Mouse (Mus musculus) liver, embryonic 14.5 days (tissue): Measurements from ENCODE around the gene Dtnbp1. TPM values are rescaled to one million over a fixed set of nuclear protein-coding genes. Genes with fewer than 3 reads are reported as not detected.

Experiments
- ATAC-seq: fragments of 200-750 bp; cut with Nextera tagmentation; 2 replicates; pipeline ENCODE4 v1.8.0; 2017; ENCODE audit warnings: moderate number of reproducible peaks, mild to moderate bottlenecking, moderate library complexity; ENCODE audit not compliant: insufficient read depth
- DNase-seq, 3 experiments: peaks; one replicate each; pipeline ENCODE4 v3.0.0-alpha.2; 2012 to 2013; ENCODE audit warnings: low read depth in 3 of 3, low spot score in 3 of 3
- H3K27ac ChIP-seq: fragments of 300-500 bp; sonication (generic); 2 replicates; pipeline ENCODE4 v1.5.1; 2014; ENCODE audit warnings: moderate library complexity, mild to moderate bottlenecking, control low read depth, inconsistent platforms
- H3K27me3 ChIP-seq: fragments of 300-500 bp; sonication (generic); 2 replicates; pipeline ENCODE4 v1.6.1; 2014; ENCODE audit warnings: mild to moderate bottlenecking, low read length, moderate library complexity; ENCODE audit not compliant: control insufficient read depth, insufficient read depth
- H3K36me3 ChIP-seq: fragments of 300-500 bp; sonication (generic); replicated peaks from 2 replicates; pipeline ENCODE4 v1.6.1; 2014; ENCODE audit warnings: low read depth; ENCODE audit not compliant: control insufficient read depth, insufficient read depth
- H3K4me1 ChIP-seq, 2 experiments: fragments of 200-500 bp in 1 of 2; fragments of 300-500 bp in 1 of 2; sonication (generic) in 1 of 2; replicated peaks; 2 replicates each; pipeline ENCODE4 v1.6.1; 2012 to 2014; ENCODE audit warnings: antibody characterized with exemption in 1 of 2, inconsistent platforms in 1 of 2, low read length in 1 of 2; ENCODE audit not compliant: control insufficient read depth in 2 of 2, insufficient read depth in 2 of 2
- H3K4me2 ChIP-seq: fragments of 300-500 bp; sonication (generic); 2 replicates; pipeline ENCODE4 v1.6.1; 2014; ENCODE audit warnings: low read depth, mild to moderate bottlenecking, control low read depth, moderate library complexity
- H3K4me3 ChIP-seq, 2 experiments: fragments of 200-500 bp in 1 of 2; fragments of 300-500 bp in 1 of 2; sonication (generic) in 1 of 2; 2 replicates each; pipeline ENCODE4 v1.5.1; 2012 to 2014; ENCODE audit warnings: low read depth in 2 of 2, low read length in 2 of 2, mild to moderate bottlenecking in 2 of 2, control low read depth in 1 of 2, inconsistent platforms in 1 of 2, moderate library complexity in 1 of 2; ENCODE audit not compliant: insufficient read depth in 1 of 2
- H3K9ac ChIP-seq: fragments of 300-500 bp; sonication (generic); replicated peaks from 2 replicates; pipeline ENCODE4 v1.6.1; 2014; ENCODE audit warnings: mild to moderate bottlenecking, control low read depth, moderate library complexity
- H3K9me3 ChIP-seq: fragments of 300-500 bp; sonication (generic); 2 replicates; pipeline ENCODE4 v1.6.1; 2016; ENCODE audit warnings: low read length, mixed read lengths; ENCODE audit not compliant: control insufficient read depth
- CTCF ChIP-seq: IDR thresholded peaks from 2 replicates; pipeline ENCODE4 v1.5.1; 2016; ENCODE audit warnings: antibody characterized with exemption, low read depth, control low read depth
- EP300 ChIP-seq: IDR thresholded peaks from 2 replicates; pipeline ENCODE4 v1.6.1; 2016; ENCODE audit warnings: antibody characterized with exemption, low read depth
- WGBS: fragments of 180-500 bp; shearing (Covaris S2); extraction: QIAGEN DNeasy Blood & Tissue Kit; methylation state at CpG from one replicate; pipeline ENCODE4 v1.1.7; 2014; ENCODE audit not compliant: insufficient replicate concordance; 5-methylcytosine and 5-hydroxymethylcytosine counted together
- polyA plus RNA-seq, 2 experiments: library from polyadenylated mRNA; depleted of rRNA in 1 of 2; stranded (reverse) in 1 of 2; unstranded in 1 of 2; fragments of >200 nt; fragmentation: Nextera tagmentation in 1 of 2; extraction: Ambion mirVana in 1 of 2; gene quantifications; 2 replicates each; pipeline versions ENCODE4 v1.2.1 to v1.2.3; 2012 to 2014

The Dtnbp1 gene
- polyA plus RNA-seq, 2 experiments: 18.9 to 25.0 TPM

DNA sequence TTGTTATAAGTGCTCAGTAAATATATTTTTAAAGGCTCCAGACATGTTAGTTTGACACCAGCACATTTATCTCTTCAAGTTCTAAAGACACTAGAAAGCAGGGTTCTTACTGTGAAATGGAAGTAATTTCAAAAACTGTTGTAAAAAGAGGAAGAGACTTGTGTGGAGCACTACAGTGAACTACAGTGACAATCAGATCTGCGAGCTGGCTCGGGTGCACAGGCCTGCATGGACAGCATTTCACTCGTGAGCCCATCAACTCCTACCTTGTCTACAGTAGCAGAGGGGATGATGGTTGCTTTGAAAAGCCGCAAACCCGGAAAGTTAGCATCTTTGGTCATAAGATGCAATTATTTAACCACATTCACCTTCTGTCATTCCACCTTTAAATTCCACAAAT is 5.6 kb downstream of the Dtnbp1 start:
- TF ChIP-seq CTCF (no peak), EP300 (no peak)
- no peak overlapping the region for H3K27ac ChIP-seq
- H3K9ac ChIP-seq: no peak overlapping the region
- no peaks in the 10 kb centered on the region for H3K9me3 ChIP-seq
- H3K27me3 ChIP-seq: no peaks in the 10 kb centered on the region
- 45% methylated on average over 5 of the region's 5 CpGs for WGBS
- DNase-seq (no peak), ATAC-seq (no peak)
- no peak overlapping the region for H3K4me2 ChIP-seq
- no peaks in the 10 kb centered on the region for H3K36me3 ChIP-seq
- peaks cover 2 to 3% of the 10 kb centered on the region in 2 experiments; a peak in 3 of 4 replicates for H3K4me1 ChIP-seq
- no peak overlapping the region for H3K4me3 ChIP-seq

DNA sequence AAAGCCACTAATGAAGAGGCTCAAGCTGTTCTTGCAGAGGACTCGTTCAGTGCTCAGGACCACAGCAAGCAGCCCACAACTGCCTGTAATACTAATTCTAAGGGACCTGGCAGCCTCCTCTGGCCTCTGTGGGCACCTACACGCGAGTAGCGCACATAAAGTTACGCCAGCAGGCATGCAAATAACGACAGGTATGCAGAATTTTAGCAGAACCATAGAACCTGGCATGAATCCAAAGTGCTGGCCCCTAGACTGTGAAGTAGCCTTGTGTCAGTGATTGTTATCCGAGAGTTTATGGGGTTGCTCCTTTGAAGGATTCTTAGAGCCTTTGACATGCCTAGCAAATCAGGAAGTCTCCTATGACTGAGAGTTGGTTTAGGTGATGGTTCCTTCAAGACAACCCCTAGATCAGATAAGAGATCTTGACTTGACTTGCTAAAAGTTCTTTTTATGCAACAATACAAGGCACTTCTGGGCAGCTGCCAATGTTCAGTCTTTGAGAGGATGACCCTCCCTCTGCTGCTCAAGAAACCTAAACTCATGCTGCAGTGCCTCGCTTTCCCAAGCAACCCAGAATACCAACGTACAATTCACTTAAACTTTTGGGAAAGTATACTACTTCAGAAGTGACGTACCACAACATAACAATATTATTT is 9.3 kb downstream of the Dtnbp1 start:
- Histone ChIP-seq H3K9ac (no peak overlapping the region), H3K4me3 (no peak overlapping the region), H3K4me1 (no peaks in the 10 kb centered on the region), H3K4me2 (no peak overlapping the region), H3K36me3 (no peaks in the 10 kb centered on the region; the same call in 1 of the 2 replicates), H3K27ac (no peak overlapping the region), H3K27me3 (no peaks in the 10 kb centered on the region), H3K9me3 (no peaks in the 10 kb centered on the region)
- 81% methylated on average over 10 of the region's 10 CpGs for WGBS
- TF ChIP-seq CTCF (no peak), EP300 (no peak)
- ATAC-seq: no peak
- no peak for DNase-seq

DNA sequence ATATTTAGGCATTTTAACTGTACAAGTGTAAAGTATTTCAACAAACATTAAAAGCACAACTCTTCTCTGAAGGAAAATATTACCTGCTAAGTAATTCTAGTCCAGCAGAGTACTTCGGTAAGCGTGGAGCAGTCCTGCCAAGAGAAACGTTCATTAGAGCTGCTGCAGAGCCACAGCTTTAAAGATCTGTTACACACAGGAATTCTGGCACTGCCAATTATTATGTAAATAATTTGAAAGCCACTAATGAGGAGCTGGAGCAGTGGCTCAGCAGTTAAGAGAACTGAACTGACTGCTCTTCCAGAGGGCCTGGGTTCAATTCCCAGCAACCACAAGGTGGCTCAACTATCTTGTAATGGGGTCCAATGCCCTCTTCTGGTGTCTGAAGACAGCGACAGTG is 10.0 kb downstream of the Dtnbp1 start:
- H3K36me3 ChIP-seq: no peaks in the 10 kb centered on the region; the same call in 1 of the 2 replicates
- H3K27me3 ChIP-seq: no peaks in the 10 kb centered on the region
- H3K9ac ChIP-seq: no peak overlapping the region
- no peak overlapping the region for H3K27ac ChIP-seq
- ATAC-seq: no peak
- DNase-seq: no peak
- 76% methylated on average over 4 of the region's 4 CpGs for WGBS
- H3K4me1 ChIP-seq: no peaks in the 10 kb centered on the region
- no peak overlapping the region for H3K4me2 ChIP-seq
- no peaks in the 10 kb centered on the region for H3K9me3 ChIP-seq
- no peak overlapping the region for H3K4me3 ChIP-seq
- TF ChIP-seq EP300 (no peak), CTCF (no peak)

DNA sequence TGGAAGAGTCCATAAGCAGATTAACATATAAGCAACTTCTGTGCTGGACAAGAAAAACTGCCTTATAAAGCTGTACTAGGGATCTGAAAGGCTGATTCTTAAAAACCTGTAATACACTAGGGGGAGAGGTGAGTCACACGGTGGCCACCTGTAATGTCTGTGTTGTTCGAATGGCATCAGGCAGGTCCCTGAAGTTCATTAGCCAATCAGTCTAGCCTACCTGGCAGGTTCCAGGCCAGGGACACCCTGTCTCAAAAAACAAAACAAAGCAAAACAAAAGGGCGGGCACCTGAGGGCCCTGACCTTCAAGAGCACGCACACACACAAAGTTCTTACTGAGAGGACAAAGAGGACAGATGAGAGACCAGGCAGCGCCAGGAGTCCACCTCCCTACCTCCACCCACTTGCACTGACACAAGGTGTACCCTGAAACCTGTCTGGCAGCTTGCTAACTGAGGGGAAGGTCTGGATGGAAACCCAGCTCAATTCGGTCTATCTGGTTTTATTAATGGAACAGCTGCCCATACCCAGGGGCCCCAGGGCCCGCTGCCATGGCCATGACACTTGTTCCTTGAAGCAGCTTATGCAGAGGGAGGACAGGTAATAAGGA is 11.8 kb downstream of the Dtnbp1 start:
- no peak overlapping the region for H3K4me3 ChIP-seq
- H3K4me2 ChIP-seq: no peak overlapping the region
- no peak for DNase-seq
- WGBS: 80% methylated on average over 7 of the region's 7 CpGs
- no peak for ATAC-seq
- H3K9ac ChIP-seq: no peak overlapping the region
- H3K27me3 ChIP-seq: no peaks in the 10 kb centered on the region
- H3K9me3 ChIP-seq: no peaks in the 10 kb centered on the region
- H3K36me3 ChIP-seq: no peaks in the 10 kb centered on the region; the same call in 1 of the 2 replicates
- H3K27ac ChIP-seq: no peak overlapping the region
- H3K4me1 ChIP-seq: peaks cover 0 to 6% of the 10 kb centered on the region in 2 experiments; a peak in 2 of 4 replicates
- TF ChIP-seq CTCF (no peak), EP300 (no peak)

DNA sequence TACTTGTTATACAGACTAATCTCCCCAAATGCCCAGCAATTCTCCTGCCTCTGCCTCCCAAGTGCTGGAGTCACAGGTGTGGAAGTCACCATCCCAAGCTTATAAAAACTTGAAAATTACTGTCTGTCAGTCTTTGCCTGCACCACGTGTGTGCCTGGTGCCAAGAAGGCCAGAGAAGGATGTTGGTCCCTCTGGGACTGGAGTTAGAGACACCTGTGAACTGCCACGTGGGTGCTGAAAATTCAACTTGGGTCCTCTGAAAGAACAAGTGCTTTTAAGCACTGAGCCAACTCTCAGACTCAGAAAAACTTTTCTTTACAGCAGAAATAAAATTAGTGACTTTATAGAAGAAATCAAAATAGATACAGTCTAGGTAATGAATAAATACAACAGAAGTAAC is 15.6 kb downstream of the Dtnbp1 start:
- DNase-seq: no peak
- TF ChIP-seq EP300 (no peak), CTCF (no peak)
- Histone ChIP-seq H3K27ac (no peak overlapping the region), H3K36me3 (no peaks in the 10 kb centered on the region; the same call in 1 of the 2 replicates), H3K4me1 (peaks cover 0 to 8% of the 10 kb centered on the region in 2 experiments; a peak in 2 of 4 replicates), H3K4me2 (no peak overlapping the region), H3K4me3 (no peak overlapping the region), H3K9me3 (no peaks in the 10 kb centered on the region), H3K27me3 (no peaks in the 10 kb centered on the region), H3K9ac (no peak overlapping the region)
- ATAC-seq: no peak
- 29% methylated on average over 2 of the region's 2 CpGs for WGBS
